In the genomic region with DNA sequence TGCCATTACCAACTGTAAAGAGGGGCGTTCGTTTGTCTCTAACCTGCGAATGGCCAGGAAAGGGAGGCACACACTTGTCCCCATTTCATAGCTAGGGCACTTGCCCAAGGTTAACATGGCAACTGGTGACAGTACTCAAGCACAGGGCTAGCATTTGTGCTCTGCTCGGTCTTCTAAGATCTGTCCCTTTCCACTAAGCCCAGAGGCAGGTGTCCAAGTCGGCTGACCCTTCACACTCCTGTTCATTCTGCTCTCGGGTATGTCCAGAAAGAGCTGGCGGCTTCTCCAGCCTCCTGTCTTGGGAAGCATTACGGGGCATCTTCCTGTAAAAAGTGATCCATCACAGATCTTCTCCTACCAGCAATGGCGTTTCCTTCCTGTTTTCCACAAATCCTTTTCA, we compare ENCODE assay signal across 8 mouse cellular contexts. TPM values are rescaled to one million over a fixed set of nuclear protein-coding genes. Genes with fewer than 3 reads are reported as not detected.
DNase-seq lines count a peak whose midpoint lies in the region; ATAC-seq and TF ChIP-seq lines count a peak whose summit lies in the region.

No protein-coding gene starts in this region.

- H3K9ac ChIP-seq in heart, adult 2 months (ENCODE audit: low read depth, low read length) = no peak overlapping the region
- no peak overlapping the region for H3K9ac ChIP-seq in intestine, embryonic 16.5 days (ENCODE audit: low read depth, low read length)

- 0 out of 2 replicates have a peak, but pooled peaks have one; percentile 3 for TF ChIP-seq POLR2A in heart, adult 2 months (IDR thresholded peaks at IDR 0.05; ENCODE audit: insufficient read depth, low read depth, low read length)

- intact Hi-C loops in heart, adult 2 months (cut with DNase I) = no loop called here
- intact Hi-C loops in heart, postnatal 25 days (cut with DNase I) = no loop called here
- intact Hi-C loops in gastrocnemius, postnatal 14 days (cut with DNase I; ENCODE audit: low total_unique reads) = no loop called here

- no peaks in the 10 kb centered on the region for H3K9me3 ChIP-seq in intestine, embryonic 16.5 days (ENCODE audit: control insufficient read depth, low read length)

- no peak for TF ChIP-seq CTCF in heart, adult 2 months (IDR thresholded peaks at IDR 0.05)

- no peaks in the 10 kb centered on the region for H3K79me2 ChIP-seq in heart, adult 2 months (replicated peaks; ENCODE audit: control insufficient read depth, insufficient read depth, low read length)

- no peak overlapping the region for H3K27ac ChIP-seq in heart, adult 2 months
- H3K27ac ChIP-seq in brown adipose tissue, adult 24 weeks (replicated peaks; ENCODE audit: low read depth, low read length) = no peak overlapping the region
- 0 out of 2 replicates have a peak overlapping the region, but pooled peaks have one; percentile 47 for H3K27ac ChIP-seq in intestine, embryonic 16.5 days (ENCODE audit: low read length)

- peak; percentile 1; the same call in 1 of the 2 replicates for ATAC-seq in intestine, embryonic 16.5 days

- peaks cover 4% of the 10 kb centered on the region for H3K4me1 ChIP-seq in heart, adult 2 months (ENCODE audit: control insufficient read depth, insufficient read depth, low read length)
- no peaks in the 10 kb centered on the region for H3K4me1 ChIP-seq in brown adipose tissue, adult 24 weeks (ENCODE audit: control insufficient read depth, insufficient read depth, insufficient read length, low read length)
- H3K4me1 ChIP-seq in intestine, embryonic 16.5 days (ENCODE audit: control insufficient read depth, insufficient read depth, low read length) = peaks cover 21% of the 10 kb centered on the region; the same call in 1 of the 2 replicates

- no peaks in the 10 kb centered on the region; the same call in 1 of the 2 replicates for H3K27me3 ChIP-seq in heart, adult 2 months (ENCODE audit: control insufficient read depth, insufficient read depth, low read length)
- no peaks in the 10 kb centered on the region for H3K27me3 ChIP-seq in intestine, embryonic 16.5 days (replicated peaks; ENCODE audit: control insufficient read depth, insufficient read depth, low read length)

- DNase-seq in heart, adult 2 months = no peak
- DNase-seq in heart, postnatal 25 days (ENCODE audit: low spot score) = no peak
- DNase-seq in lung, postnatal 10 days = peak; percentile 34
- DNase-seq in layer of hippocampus, postnatal 14 days (ENCODE audit: low spot score in 2 of 2) = no peak
- DNase-seq in gastrocnemius, postnatal 14 days = no peak
- no peak for DNase-seq in right cerebral cortex, adult 2 months (ENCODE audit: low spot score in 2 of 2)

- 26% methylated on average over 9 of the region's 9 CpGs for WGBS in heart, adult 2 months
- WGBS in intestine, embryonic 16.5 days = 29% methylated on average over 9 of the region's 9 CpGs

- peak overlapping the region; percentile 68 for H3K4me3 ChIP-seq in heart, adult 2 months
- H3K4me3 ChIP-seq in brown adipose tissue, adult 24 weeks (ENCODE audit: insufficient read depth, low read depth, low read length) = peak overlapping the region; percentile 61
- H3K4me3 ChIP-seq in intestine, embryonic 16.5 days (ENCODE audit: low read length) = peak overlapping the region; percentile 67

- H3K4me2 ChIP-seq in intestine, embryonic 16.5 days (ENCODE audit: low read depth, low read length) = peak overlapping the region; percentile 99

- H3K36me3 ChIP-seq in heart, adult 2 months (ENCODE audit: control insufficient read depth, insufficient read depth, low read length) = no peaks in the 10 kb centered on the region
- H3K36me3 ChIP-seq in intestine, embryonic 16.5 days (ENCODE audit: control insufficient read depth, insufficient read depth, low read length) = no peaks in the 10 kb centered on the region

- no peak for TF ChIP-seq EP300 in heart, adult 2 months (IDR thresholded peaks at IDR 0.05; ENCODE audit: insufficient read depth, low read depth, low read length)

RNA-seq across cellular contexts. Expression of gene Fkbp11, which starts 0.4 kb away (rescaled TPM):
- 1 to 10 TPM; 5.1 to 5.8 TPM for total RNA-seq in heart, adult 2 months (2021)
- 3.2 and 4.8 TPM in 2 replicates for polyA plus RNA-seq in heart, adult 2 months (2012; rRNA removed)
- total RNA-seq in heart, postnatal 25 days (2021) = 1 to 10 TPM; 4.7 to 7.2 TPM
- polyA plus RNA-seq in brown adipose tissue, adult 24 weeks (2012; ENCODE audit: insufficient read depth, insufficient read length, missing spikeins) = 1.9 TPM in 1 of 2 replicates, not detected in the other
- 96.8 and 108 TPM in 2 replicates for polyA plus RNA-seq in intestine, embryonic 16.5 days (2015; fragmentation: Nextera tagmentation; extraction: Ambion mirVana)
- total RNA-seq in layer of hippocampus, postnatal 14 days (2021) = 1 to 10 TPM; 1.3 to 2.7 TPM
- total RNA-seq in gastrocnemius, postnatal 14 days (2021) = 1 to 10 TPM; 3.9 to 4.4 TPM

RNA-seq across cellular contexts. Expression of gene Ccdc65, which starts 20.4 kb away (rescaled TPM):
- total RNA-seq in heart, adult 2 months (2021) = under 1 TPM; 0.11 to 0.16 TPM
- polyA plus RNA-seq in heart, adult 2 months (2012; rRNA removed) = 0.15 and 0.37 TPM in 2 replicates
- under 1 TPM in 1 of 2 experiments, not detected in 1; 0.18 TPM for total RNA-seq in heart, postnatal 25 days (2021)
- not detected in 2 replicates for polyA plus RNA-seq in brown adipose tissue, adult 24 weeks (2012; ENCODE audit: insufficient read depth, insufficient read length, missing spikeins)
- polyA plus RNA-seq in intestine, embryonic 16.5 days (2015; fragmentation: Nextera tagmentation; extraction: Ambion mirVana) = 0.66 and 0.70 TPM in 2 replicates
- 10 to 100 TPM in 1 of 2 experiments, 1 to 10 TPM in 1; 8.9 to 10.1 TPM for total RNA-seq in layer of hippocampus, postnatal 14 days (2021)
- total RNA-seq in gastrocnemius, postnatal 14 days (2021) = not detected

RNA-seq across cellular contexts. Expression of gene Arf3, which starts 34.6 kb away (rescaled TPM):
- 10 to 100 TPM; 18.9 to 20.0 TPM for total RNA-seq in heart, adult 2 months (2021)
- polyA plus RNA-seq in heart, adult 2 months (2012; rRNA removed) = 30.6 and 41.0 TPM in 2 replicates
- total RNA-seq in heart, postnatal 25 days (2021) = 10 to 100 TPM; 18.5 to 20.8 TPM
- polyA plus RNA-seq in brown adipose tissue, adult 24 weeks (2012; ENCODE audit: insufficient read depth, insufficient read length, missing spikeins) = 25.8 and 32.2 TPM in 2 replicates
- 35.4 and 40.1 TPM in 2 replicates for polyA plus RNA-seq in intestine, embryonic 16.5 days (2015; fragmentation: Nextera tagmentation; extraction: Ambion mirVana)
- total RNA-seq in layer of hippocampus, postnatal 14 days (2021) = 100 to 1,000 TPM; 791 to 794 TPM
- total RNA-seq in gastrocnemius, postnatal 14 days (2021) = 10 to 100 TPM; 14.6 to 15.8 TPM

RNA-seq across cellular contexts. Expression of gene Wnt10b, which starts 49.6 kb away (rescaled TPM):
- under 1 TPM; 0.20 to 0.29 TPM for total RNA-seq in heart, adult 2 months (2021)
- 0.23 and 0.70 TPM in 2 replicates for polyA plus RNA-seq in heart, adult 2 months (2012; rRNA removed)
- under 1 TPM; 0.34 to 0.57 TPM for total RNA-seq in heart, postnatal 25 days (2021)
- polyA plus RNA-seq in brown adipose tissue, adult 24 weeks (2012; ENCODE audit: insufficient read depth, insufficient read length, missing spikeins) = 0.83 and 0.95 TPM in 2 replicates
- polyA plus RNA-seq in intestine, embryonic 16.5 days (2015; fragmentation: Nextera tagmentation; extraction: Ambion mirVana) = 0.09 TPM in 1 of 2 replicates, not detected in the other
- total RNA-seq in layer of hippocampus, postnatal 14 days (2021) = under 1 TPM; 0.41 to 0.48 TPM
- 1 to 10 TPM in 1 of 2 experiments, under 1 TPM in 1; 0.78 to 1.5 TPM for total RNA-seq in gastrocnemius, postnatal 14 days (2021)

RNA-seq across cellular contexts. Expression of gene Rnd1, which starts 51.1 kb away (rescaled TPM):
- 1 to 10 TPM; 1.1 to 1.3 TPM for total RNA-seq in heart, adult 2 months (2021)
- polyA plus RNA-seq in heart, adult 2 months (2012; rRNA removed) = 2.6 and 3.3 TPM in 2 replicates
- 1 to 10 TPM; 1.3 to 1.5 TPM for total RNA-seq in heart, postnatal 25 days (2021)
- polyA plus RNA-seq in brown adipose tissue, adult 24 weeks (2012; ENCODE audit: insufficient read depth, insufficient read length, missing spikeins) = 1.7 and 1.8 TPM in 2 replicates
- polyA plus RNA-seq in intestine, embryonic 16.5 days (2015; fragmentation: Nextera tagmentation; extraction: Ambion mirVana) = 0.95 and 1.1 TPM in 2 replicates
- 10 to 100 TPM; 18.8 to 21.5 TPM for total RNA-seq in layer of hippocampus, postnatal 14 days (2021)
- total RNA-seq in gastrocnemius, postnatal 14 days (2021) = 1 to 10 TPM in 1 of 2 experiments, under 1 TPM in 1; 0.40 to 1.2 TPM

Comparison
In these comparisons a context has a peak if more than half of its experiments do, and no peak if none do; other contexts are left out.
1. RNA of gene Ccdc65, which starts 20.4 kb away (total RNA-seq): 8.9 to 10.1 TPM in layer of hippocampus, postnatal 14 days; 0.18 TPM in heart, postnatal 25 days, 0.11 to 0.16 TPM in heart, adult 2 months and not detected in gastrocnemius, postnatal 14 days; every median in the first group is over 4 times any median in the second.
2. RNA of gene Arf3, which starts 34.6 kb away (total RNA-seq): 791 to 794 TPM in layer of hippocampus, postnatal 14 days; 18.5 to 20.8 TPM in heart, postnatal 25 days, 18.9 to 20.0 TPM in heart, adult 2 months and 14.6 to 15.8 TPM in gastrocnemius, postnatal 14 days; every median in the first group is over 10 times any median in the second.
3. Peak in every context shown above with its lines, with median percentiles within 50 percentile points of each other: H3K4me3 ChIP-seq.